Mouse (Mus musculus): ENCODE results near the gene Rpl13.

DNA sequence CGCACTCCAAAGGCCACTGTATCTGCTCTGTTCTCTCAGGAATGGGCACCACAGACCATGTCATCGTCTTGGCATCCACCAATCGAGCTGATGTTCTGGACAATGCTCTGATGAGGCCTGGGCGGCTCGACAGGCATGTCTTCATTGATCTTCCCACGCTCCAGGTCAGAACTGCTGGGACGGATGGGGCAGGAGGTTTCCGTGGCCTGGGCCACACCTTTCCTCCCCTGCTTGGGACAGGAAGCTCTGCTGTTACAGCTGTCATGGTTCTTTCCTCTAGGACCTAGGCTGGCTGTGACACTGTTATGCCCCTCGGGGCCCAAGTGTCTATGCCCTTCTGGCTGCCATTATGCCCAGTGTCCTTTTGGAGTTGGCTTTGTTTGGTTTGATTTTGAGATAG, 14.9 kb upstream of the Rpl13 start:
- TF ChIP-seq ZMIZ1 (IDR thresholded peaks at IDR 0.05; ENCODE audit: low read depth, low read length) (no peak), POLR2A (IDR thresholded peaks at IDR 0.05; ENCODE audit: control insufficient read depth in 1 of 2, insufficient read depth in 1 of 2, low read depth in 1 of 2, low read length in 2 of 2, poor library complexity in 1 of 2) (no peak), UBTF (IDR thresholded peaks at IDR 0.05; ENCODE audit: borderline replicate concordance, insufficient read depth, low read depth, low read length) (no peak), EP300 (IDR thresholded peaks at IDR 0.05; ENCODE audit: low read depth in 1 of 2, low read length in 2 of 2) (no peak), CTCF (IDR thresholded peaks at IDR 0.05 in 2 of 3, conservative IDR thresholded peaks at IDR 0.05 in 1 of 3; ENCODE audit: control insufficient read depth in 1 of 3, insufficient read depth in 1 of 3, low read depth in 2 of 3, low read length in 3 of 3, poor library complexity in 1 of 3, severe bottlenecking in 1 of 3) (no peak)

Measured in MEL (cell line).